Mouse (Mus musculus): ENCODE measurements around the gene Apbb2. TPM values are rescaled to one million over a fixed set of nuclear protein-coding genes. Genes with fewer than 3 reads are reported as not detected.

Apbb2 gene
- polyA plus RNA-seq, 2 experiments = 15.8 to 45.8 TPM

DNA sequence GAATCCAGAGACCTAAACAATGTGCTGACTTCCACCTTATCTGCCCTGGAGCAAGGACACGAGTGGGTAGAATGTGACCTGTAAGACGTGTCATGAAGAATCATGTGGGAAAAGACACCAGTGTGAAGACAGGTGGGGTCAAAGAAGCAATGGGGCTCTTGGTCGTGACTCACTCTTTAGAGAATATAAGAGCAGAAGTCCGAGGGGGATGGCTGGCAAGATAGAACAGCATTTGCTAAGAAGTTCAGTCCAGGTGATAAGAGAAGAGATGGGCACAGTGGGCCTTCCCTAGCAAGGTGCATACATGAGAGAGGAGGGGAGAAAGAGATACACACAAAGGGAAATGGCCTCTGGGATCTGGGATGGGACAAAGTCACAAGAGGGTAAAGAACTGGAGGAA, 163.8 kb downstream of the Apbb2 start:
- Histone ChIP-seq H3K4me2 (replicated peaks; ENCODE audit: low read depth, low read length, severe bottlenecking) (no peak overlapping the region), H3K9me3 (ENCODE audit: control insufficient read depth, low read length) (no peaks in the 10 kb centered on the region), H3K9ac (ENCODE audit: low read depth, low read length, severe bottlenecking) (no peak overlapping the region), H3K4me3 (replicated peaks; ENCODE audit: low read length) (no peak overlapping the region), H3K27ac (replicated peaks; ENCODE audit: low read depth, low read length) (no peak overlapping the region), H3K36me3 (ENCODE audit: control insufficient read depth, insufficient read depth, low read length) (peaks cover 18% of the 10 kb centered on the region), H3K27me3 (ENCODE audit: control insufficient read depth, insufficient read depth, low read length) (no peaks in the 10 kb centered on the region), H3K4me1 (ENCODE audit: control insufficient read depth, insufficient read depth, low read length) (peaks cover 3% of the 10 kb centered on the region; the same call in 1 of the 2 replicates)
- DNase-seq (ENCODE audit: low spot score) (no peak), ATAC-seq (ENCODE audit: low FRiP score, low read depth) (no peak)
- WGBS = 88% methylated on average over 4 of the region's 4 CpGs
- TF ChIP-seq POLR2A (IDR thresholded peaks at IDR 0.05; ENCODE audit: borderline replicate concordance, extremely low read depth, insufficient read depth, insufficient read length) = no peak

DNA sequence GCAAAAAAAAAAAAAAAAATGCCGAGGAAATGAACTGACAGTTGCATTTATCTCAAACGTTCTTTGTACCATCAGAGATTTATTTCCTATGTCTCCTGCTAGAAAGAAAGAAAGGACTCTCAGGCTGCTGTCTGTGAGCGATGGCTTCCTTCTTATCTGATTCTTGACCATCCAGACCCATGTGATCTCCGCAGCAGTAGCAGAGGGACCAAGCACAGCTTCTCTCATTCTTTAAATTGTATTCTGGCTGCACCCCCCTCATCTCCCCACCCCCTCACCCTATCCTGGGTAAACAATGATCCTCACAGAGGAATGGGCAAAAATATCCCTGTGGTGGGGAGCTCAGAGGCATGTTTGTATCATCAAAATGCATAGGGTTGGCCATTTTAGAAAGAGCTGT, 165.5 kb downstream of the Apbb2 start:
- no peak for TF ChIP-seq POLR2A (IDR thresholded peaks at IDR 0.05; ENCODE audit: borderline replicate concordance, extremely low read depth, insufficient read depth, insufficient read length)
- ATAC-seq (ENCODE audit: low FRiP score, low read depth) (no peak), DNase-seq (ENCODE audit: low spot score) (no peak)
- H3K9ac ChIP-seq (ENCODE audit: low read depth, low read length, severe bottlenecking) = no peak overlapping the region
- H3K27me3 ChIP-seq (ENCODE audit: control insufficient read depth, insufficient read depth, low read length) = no peaks in the 10 kb centered on the region
- no peaks in the 10 kb centered on the region for H3K9me3 ChIP-seq (ENCODE audit: control insufficient read depth, low read length)
- H3K4me1 ChIP-seq (ENCODE audit: control insufficient read depth, insufficient read depth, low read length) = no peaks in the 10 kb centered on the region
- H3K36me3 ChIP-seq (ENCODE audit: control insufficient read depth, insufficient read depth, low read length) = peaks cover 18% of the 10 kb centered on the region
- WGBS = 70% methylated on average over 4 of the region's 4 CpGs
- H3K4me2 ChIP-seq (replicated peaks; ENCODE audit: low read depth, low read length, severe bottlenecking) = no peak overlapping the region
- H3K4me3 ChIP-seq (replicated peaks; ENCODE audit: low read length) = no peak overlapping the region
- H3K27ac ChIP-seq (replicated peaks; ENCODE audit: low read depth, low read length) = no peak overlapping the region

DNA sequence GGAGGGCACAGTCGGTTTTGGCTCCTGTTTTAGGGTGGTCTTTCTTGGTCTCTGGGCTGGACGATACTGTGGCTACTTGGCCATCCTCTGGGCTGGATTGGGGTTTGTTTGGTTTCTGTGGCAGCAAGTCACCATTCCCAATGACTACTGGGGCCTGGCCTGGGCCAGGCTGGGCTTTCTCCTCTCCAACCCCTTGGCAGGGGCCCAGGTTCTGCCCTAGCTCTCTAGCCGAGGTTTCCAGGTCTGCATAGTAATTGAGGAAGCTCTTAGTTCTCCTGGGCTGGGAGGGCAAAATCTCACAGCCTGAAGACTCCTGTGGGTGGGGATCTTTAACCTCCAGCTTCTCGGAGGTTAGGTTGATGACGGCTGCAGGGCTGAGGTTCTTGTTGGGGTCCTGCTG, 167.0 kb downstream of the Apbb2 start:
- Histone ChIP-seq H3K9ac (ENCODE audit: low read depth, low read length, severe bottlenecking) (no peak overlapping the region), H3K4me2 (replicated peaks; ENCODE audit: low read depth, low read length, severe bottlenecking) (no peak overlapping the region), H3K27me3 (ENCODE audit: control insufficient read depth, insufficient read depth, low read length) (no peaks in the 10 kb centered on the region), H3K4me3 (replicated peaks; ENCODE audit: low read length) (no peak overlapping the region), H3K9me3 (ENCODE audit: control insufficient read depth, low read length) (no peaks in the 10 kb centered on the region), H3K4me1 (ENCODE audit: control insufficient read depth, insufficient read depth, low read length) (no peaks in the 10 kb centered on the region), H3K36me3 (ENCODE audit: control insufficient read depth, insufficient read depth, low read length) (peaks cover 18% of the 10 kb centered on the region), H3K27ac (replicated peaks; ENCODE audit: low read depth, low read length) (no peak overlapping the region)
- WGBS = 83% methylated on average over 5 of the region's 5 CpGs
- TF ChIP-seq POLR2A (IDR thresholded peaks at IDR 0.05; ENCODE audit: borderline replicate concordance, extremely low read depth, insufficient read depth, insufficient read length) = no peak
- DNase-seq (ENCODE audit: low spot score) = no peak
- ATAC-seq (ENCODE audit: low FRiP score, low read depth) = no peak

GRCm38 (mm10) chr5:66445497-66445896, 173.1 kb downstream of the Apbb2 start:
- TF ChIP-seq POLR2A (IDR thresholded peaks at IDR 0.05; ENCODE audit: borderline replicate concordance, extremely low read depth, insufficient read depth, insufficient read length) = no peak
- Histone ChIP-seq H3K27ac (replicated peaks; ENCODE audit: low read depth, low read length) (no peak overlapping the region), H3K4me3 (replicated peaks; ENCODE audit: low read length) (no peak overlapping the region), H3K36me3 (ENCODE audit: control insufficient read depth, insufficient read depth, low read length) (peaks cover 4% of the 10 kb centered on the region; the same call in 1 of the 2 replicates), H3K4me1 (ENCODE audit: control insufficient read depth, insufficient read depth, low read length) (no peaks in the 10 kb centered on the region), H3K9ac (ENCODE audit: low read depth, low read length, severe bottlenecking) (no peak overlapping the region), H3K27me3 (ENCODE audit: control insufficient read depth, insufficient read depth, low read length) (no peaks in the 10 kb centered on the region), H3K9me3 (ENCODE audit: control insufficient read depth, low read length) (no peaks in the 10 kb centered on the region), H3K4me2 (replicated peaks; ENCODE audit: low read depth, low read length, severe bottlenecking) (no peak overlapping the region)
- 92% methylated on average over 7 of the region's 7 CpGs for whole genome bisulfite sequencing
- no peak for ATAC-seq (ENCODE audit: low FRiP score, low read depth)
- no peak for DNase-seq (ENCODE audit: low spot score)

DNA sequence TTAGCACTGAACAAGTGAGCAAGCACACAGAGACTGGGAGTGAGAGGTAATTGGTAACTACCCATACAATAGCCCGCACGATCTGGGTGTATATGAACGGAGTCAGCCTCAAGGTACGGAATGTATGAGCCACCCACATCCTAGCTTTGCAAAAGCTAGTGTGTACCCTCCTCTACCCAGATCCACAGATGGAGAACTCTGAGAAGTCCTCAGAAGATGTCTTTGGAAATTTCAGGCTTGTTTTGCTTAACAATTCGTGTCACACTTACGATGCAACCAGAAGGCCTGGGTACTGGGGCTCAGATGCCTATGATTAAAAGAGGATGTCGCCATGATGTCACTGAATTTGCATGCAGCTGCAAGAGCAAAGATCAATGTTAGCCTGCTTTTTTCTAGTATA, 176.3 kb downstream of the Apbb2 start:
- Histone ChIP-seq H3K4me1 (ENCODE audit: control insufficient read depth, insufficient read depth, low read length) (no peaks in the 10 kb centered on the region), H3K36me3 (ENCODE audit: control insufficient read depth, insufficient read depth, low read length) (no peaks in the 10 kb centered on the region), H3K4me3 (replicated peaks; ENCODE audit: low read length) (no peak overlapping the region), H3K9me3 (ENCODE audit: control insufficient read depth, low read length) (no peaks in the 10 kb centered on the region), H3K9ac (ENCODE audit: low read depth, low read length, severe bottlenecking) (no peak overlapping the region), H3K27ac (replicated peaks; ENCODE audit: low read depth, low read length) (no peak overlapping the region), H3K4me2 (replicated peaks; ENCODE audit: low read depth, low read length, severe bottlenecking) (no peak overlapping the region), H3K27me3 (ENCODE audit: control insufficient read depth, insufficient read depth, low read length) (no peaks in the 10 kb centered on the region)
- ATAC-seq (ENCODE audit: low FRiP score, low read depth) = no peak
- no peak for TF ChIP-seq POLR2A (IDR thresholded peaks at IDR 0.05; ENCODE audit: borderline replicate concordance, extremely low read depth, insufficient read depth, insufficient read length)
- no peak for DNase-seq (ENCODE audit: low spot score)
- WGBS = 95% methylated on average over 7 of the region's 7 CpGs

GRCm38 (mm10) chr5:66436791-66437246, 181.8 kb downstream of the Apbb2 start:
- no peak overlapping the region for H3K9ac ChIP-seq (ENCODE audit: low read depth, low read length, severe bottlenecking)
- no peaks in the 10 kb centered on the region for H3K9me3 ChIP-seq (ENCODE audit: control insufficient read depth, low read length)
- DNase-seq (ENCODE audit: low spot score) (peak; percentile 27), ATAC-seq (ENCODE audit: low FRiP score, low read depth) (peak; percentile 15; the same call in 1 of the 2 replicates)
- no peak overlapping the region for H3K4me3 ChIP-seq (replicated peaks; ENCODE audit: low read length)
- no peak for TF ChIP-seq POLR2A (IDR thresholded peaks at IDR 0.05; ENCODE audit: borderline replicate concordance, extremely low read depth, insufficient read depth, insufficient read length)
- H3K4me2 ChIP-seq (replicated peaks; ENCODE audit: low read depth, low read length, severe bottlenecking) = no peak overlapping the region
- no peaks in the 10 kb centered on the region for H3K4me1 ChIP-seq (ENCODE audit: control insufficient read depth, insufficient read depth, low read length)
- H3K27me3 ChIP-seq (ENCODE audit: control insufficient read depth, insufficient read depth, low read length) = no peaks in the 10 kb centered on the region
- H3K36me3 ChIP-seq (ENCODE audit: control insufficient read depth, insufficient read depth, low read length) = no peaks in the 10 kb centered on the region
- H3K27ac ChIP-seq (replicated peaks; ENCODE audit: low read depth, low read length) = no peak overlapping the region
- WGBS = 59% methylated on average over 2 of the region's 2 CpGs
